Mouse (Mus musculus) E14TG2a.4 (cell line): ENCODE measurements around the gene 9130008F23Rik.

Source experiments
- CTCF ChIP-seq: conservative IDR thresholded peaks from 2 replicates; pipeline ENCODE4 v1.5.1; 2014; ENCODE audit warnings: low read length
- NANOG ChIP-seq: IDR thresholded peaks from 2 replicates; pipeline ENCODE4 v1.6.1; 2014; ENCODE audit warnings: borderline replicate concordance, low read length, mixed read lengths
- POU5F1 ChIP-seq: IDR thresholded peaks from 2 replicates; pipeline ENCODE4 v1.6.1; 2014; ENCODE audit warnings: low read length, borderline replicate concordance

DNA sequence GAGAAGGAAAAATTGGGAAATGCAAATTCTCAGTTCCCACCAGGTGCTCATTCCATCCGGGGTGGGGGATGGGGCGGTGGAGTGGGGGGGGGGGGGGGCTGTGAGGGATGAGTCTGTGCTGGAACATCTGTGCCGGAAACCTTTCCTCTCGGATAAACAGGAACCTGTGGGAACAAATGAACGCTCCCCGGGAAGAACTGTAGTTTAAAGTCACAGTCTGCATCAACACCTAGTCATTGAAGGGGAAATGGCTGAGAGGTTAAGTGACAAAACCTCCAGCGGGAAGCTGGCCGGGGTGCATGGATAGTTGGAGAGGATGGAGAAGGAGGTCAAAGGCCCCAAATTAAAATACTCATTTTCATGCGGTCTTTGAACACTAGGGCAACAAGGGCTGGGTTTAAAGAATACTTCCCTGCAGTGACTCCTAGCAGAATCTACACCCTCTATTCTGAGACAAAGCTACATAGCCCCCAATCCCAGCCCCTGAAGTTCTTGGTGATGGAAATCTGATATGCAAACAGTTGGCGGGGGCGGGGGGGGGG, 23.8 kb upstream of the 9130008F23Rik start:
- TF ChIP-seq CTCF (no peak), POU5F1 (no peak), NANOG (no peak; the same call in 1 of the 2 replicates)
